Mouse (Mus musculus) brain, embryonic 14.5 days (tissue): ENCODE results near the gene Aox1. TPM values are rescaled to one million over a fixed set of nuclear protein-coding genes. Genes with fewer than 3 reads are reported as not detected.
"Not testable (repeated sequence)": the region's sequence is repeated elsewhere in the genome, so short reads cannot be mapped to it uniquely, and the experiment has no call there.

Source experiments
- DNase-seq: peaks from one replicate; pipeline ENCODE4 v3.0.0-alpha.2; 2011; ENCODE audit warnings: low read depth
- CTCF ChIP-seq: fragments of 200-500 bp; IDR thresholded peaks from 2 replicates; pipeline ENCODE4 v1.5.1; 2012; ENCODE audit warnings: inconsistent platforms, mild to moderate bottlenecking, moderate library complexity, borderline replicate concordance; ENCODE audit not compliant: insufficient read depth, insufficient read length; ENCODE audit errors: extremely low read depth
- POLR2A ChIP-seq: fragments of 200-500 bp; IDR thresholded peaks from 2 replicates; pipeline ENCODE4 v1.6.1; 2012; ENCODE audit warnings: mild to moderate bottlenecking, inconsistent platforms, borderline replicate concordance; ENCODE audit not compliant: poor library complexity, insufficient read depth, insufficient read length, severe bottlenecking; ENCODE audit errors: extremely low read depth
- polyA plus RNA-seq: library from polyadenylated mRNA; depleted of rRNA; stranded (reverse); fragments of >200 nt; gene quantifications from 2 replicates; pipeline ENCODE4 v1.2.3, GENCODE M21; 2012; rRNA removed

Gene Aox1
- polyA plus RNA-seq, result 0.29 and 0.44 TPM in 2 replicates

- DNase-seq, result peak; percentile 57
- TF ChIP-seq CTCF, result no peak
- no peak for TF ChIP-seq POLR2A
Observed at GRCm38 (mm10) chr1:58029636-58030117, at the start of gene Aox1. Gene Aox1 (plus strand): TSS chr1:58029931.

DNA sequence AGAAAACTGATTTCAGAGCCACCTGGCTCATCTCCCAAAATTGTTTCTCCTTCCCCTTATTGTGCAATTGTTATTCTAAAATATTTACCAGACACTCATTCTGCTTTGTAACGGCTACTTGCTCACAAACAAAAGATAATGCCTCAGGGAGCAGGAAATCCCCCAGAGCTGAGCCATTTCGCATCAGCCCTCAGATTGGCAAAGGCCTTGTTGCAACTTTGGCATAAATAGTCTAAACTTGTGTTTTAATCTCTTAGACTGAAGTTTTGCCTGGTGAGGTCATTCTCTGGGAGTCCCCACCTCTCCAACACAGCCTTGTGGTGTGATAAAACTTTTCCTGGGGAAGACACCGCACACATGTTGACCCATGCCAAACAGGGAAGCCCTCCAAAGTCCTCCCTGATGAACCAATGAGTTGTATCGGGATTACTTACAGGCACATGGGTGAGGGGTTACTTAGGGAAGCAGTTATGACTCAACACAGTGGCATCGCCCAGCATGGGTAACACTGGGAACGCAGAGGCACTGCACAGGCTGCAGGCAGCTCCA is 40.6 kb upstream of the Aox1 start:
- DNase-seq, result peak; percentile 30
- TF ChIP-seq POLR2A (no peak), CTCF (no peak)

- DNase-seq, result no peak
- TF ChIP-seq POLR2A, result no peak
- TF ChIP-seq CTCF, result no peak
Observed at GRCm38 (mm10) chr1:57991277-57991676, 38.5 kb upstream of the Aox1 start.

DNA sequence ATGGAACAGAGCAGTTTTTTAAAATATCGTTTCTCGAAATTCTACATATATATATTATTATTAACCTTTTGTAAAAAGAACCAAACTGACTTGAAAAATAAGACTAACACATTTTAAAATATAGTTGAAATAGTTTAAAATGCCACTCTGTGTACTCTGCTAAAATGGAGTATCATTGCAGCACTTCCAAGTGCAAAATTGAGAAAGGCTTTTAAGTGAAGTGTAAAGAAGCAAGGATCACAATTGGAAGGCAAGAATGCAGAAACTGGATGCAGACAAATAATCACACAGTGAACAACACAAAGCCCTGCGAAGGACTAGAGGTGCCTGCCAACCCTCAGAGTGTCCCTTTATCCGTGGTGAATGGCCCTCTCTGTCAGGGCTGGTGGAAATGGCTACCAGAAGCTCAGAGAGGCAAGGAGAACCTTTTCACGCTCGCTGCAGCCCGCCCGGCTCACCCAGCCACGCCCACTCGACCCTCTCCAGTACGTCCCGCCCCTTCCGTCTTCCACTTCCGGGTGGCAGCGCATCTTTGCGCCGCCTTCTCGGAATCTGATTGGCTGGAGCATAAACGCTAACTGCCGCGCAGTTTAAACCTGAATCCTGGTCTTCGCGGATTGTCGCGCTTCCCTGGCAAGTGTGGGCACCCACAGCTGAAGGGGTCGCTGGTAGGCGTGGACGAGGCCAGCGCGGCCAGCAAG is 34.1 kb upstream of the Aox1 start, which contains the start of gene Sgo2a:
Gene Sgo2a (plus strand): TSS at position 540 of the 701 bp plus-strand sequence.
- DNase-seq, result peak; percentile 99
- TF ChIP-seq CTCF, result no peak
- peak; percentile 79; the same call in 1 of the 2 replicates for TF ChIP-seq POLR2A

DNA sequence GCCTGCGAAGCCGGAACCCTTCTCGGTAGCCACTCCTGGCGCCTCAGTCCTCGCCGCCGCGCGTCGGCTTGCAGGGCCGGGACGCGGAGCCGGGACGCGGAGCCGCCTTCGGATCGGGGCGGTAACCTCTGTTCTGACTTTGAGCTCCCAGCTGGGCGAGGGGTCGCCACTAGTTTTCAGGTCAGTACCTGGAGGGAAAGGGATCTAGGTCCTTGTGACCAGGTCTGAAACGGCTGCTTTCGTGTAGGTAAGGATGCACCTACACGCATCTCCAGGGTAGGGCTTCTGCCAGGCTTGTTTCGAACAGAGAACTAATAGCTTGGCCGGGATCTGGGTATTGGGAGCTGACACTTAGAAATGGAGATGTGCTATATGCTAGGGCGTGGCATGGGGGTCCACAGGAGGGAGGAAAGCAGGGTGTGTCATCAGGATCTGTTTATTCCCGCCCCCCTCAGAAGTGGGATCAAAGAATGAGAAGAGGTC is 33.6 kb upstream of the Aox1 start:
- TF ChIP-seq CTCF (no peak), POLR2A (no peak)
- DNase-seq, result no peak

- no peak for DNase-seq
- TF ChIP-seq POLR2A (no peak), CTCF (no peak)
Observed at GRCm38 (mm10) chr1:57998146-57998545, 31.6 kb upstream of the Aox1 start.

DNA sequence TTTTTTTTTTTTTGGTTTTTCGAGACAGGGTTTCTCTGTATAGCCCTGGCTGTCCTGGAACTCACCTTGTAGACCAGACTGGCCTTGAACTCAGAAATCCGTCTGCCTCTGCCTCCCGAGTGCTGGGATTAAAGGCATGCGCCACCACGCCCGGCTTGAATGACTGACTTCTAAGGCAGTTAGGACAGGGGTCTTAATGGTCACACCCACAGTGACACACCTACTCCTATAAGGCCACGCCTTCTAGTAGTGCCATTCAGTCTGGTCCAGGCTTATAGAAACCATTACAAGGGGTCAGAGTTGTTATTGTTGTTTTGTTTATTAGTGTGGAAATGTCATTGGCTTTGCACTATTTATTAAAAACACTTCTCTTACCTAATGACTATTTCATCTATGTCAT is 23.3 kb upstream of the Aox1 start:
- not testable (repeated sequence) for DNase-seq

DNA sequence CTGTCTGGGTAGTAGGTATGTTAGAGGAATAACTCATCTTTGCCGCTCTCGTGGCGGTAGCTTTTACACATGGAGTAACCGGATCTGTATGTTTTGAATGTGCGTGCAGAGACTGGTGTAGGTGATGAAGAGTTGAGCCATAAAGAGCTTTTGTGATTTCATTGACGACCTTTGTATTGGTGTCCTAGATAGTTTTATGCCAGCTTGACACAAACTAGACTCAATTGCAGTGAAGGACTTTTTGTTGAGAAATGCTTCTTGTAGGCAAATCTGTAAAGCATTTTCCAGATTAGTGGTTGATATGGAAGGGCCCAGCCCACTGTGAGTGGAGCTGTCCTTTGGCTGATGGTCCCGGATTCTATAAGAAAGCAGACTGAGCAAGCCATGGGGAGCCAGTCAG is 10.9 kb upstream of the Aox1 start, which contains the start of gene Kctd18:
Gene Kctd18 (minus strand): TSS at position 101 of the 400 bp plus-strand sequence.
- TF ChIP-seq CTCF, result no peak
- no peak for TF ChIP-seq POLR2A

DNA sequence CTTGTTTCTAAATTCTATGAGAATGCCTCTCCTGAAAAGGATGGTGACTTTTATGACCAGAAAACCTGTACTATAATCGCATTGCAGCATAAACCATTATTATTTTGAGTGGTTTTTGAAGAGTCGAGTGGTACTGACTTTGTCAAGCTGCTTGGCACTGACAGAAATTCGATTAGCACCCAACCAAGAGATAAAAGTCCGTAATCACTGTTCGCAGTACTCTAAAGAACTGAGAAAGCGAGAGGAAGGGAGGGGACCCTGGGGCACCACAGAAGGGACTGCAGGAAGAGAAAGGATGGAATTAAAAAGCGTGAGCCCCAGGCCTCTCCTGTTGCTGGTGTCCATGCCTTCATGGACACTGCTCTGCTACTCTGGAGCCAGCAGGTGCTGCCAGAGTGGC is 2.0 kb upstream of the Aox1 start:
- TF ChIP-seq POLR2A (no peak), CTCF (no peak)
- DNase-seq, result no peak

More for the DNA sequence above, 10.9 kb upstream of the Aox1 start, which contains the start of gene Kctd18:
- DNase-seq, result no peak

DNA sequence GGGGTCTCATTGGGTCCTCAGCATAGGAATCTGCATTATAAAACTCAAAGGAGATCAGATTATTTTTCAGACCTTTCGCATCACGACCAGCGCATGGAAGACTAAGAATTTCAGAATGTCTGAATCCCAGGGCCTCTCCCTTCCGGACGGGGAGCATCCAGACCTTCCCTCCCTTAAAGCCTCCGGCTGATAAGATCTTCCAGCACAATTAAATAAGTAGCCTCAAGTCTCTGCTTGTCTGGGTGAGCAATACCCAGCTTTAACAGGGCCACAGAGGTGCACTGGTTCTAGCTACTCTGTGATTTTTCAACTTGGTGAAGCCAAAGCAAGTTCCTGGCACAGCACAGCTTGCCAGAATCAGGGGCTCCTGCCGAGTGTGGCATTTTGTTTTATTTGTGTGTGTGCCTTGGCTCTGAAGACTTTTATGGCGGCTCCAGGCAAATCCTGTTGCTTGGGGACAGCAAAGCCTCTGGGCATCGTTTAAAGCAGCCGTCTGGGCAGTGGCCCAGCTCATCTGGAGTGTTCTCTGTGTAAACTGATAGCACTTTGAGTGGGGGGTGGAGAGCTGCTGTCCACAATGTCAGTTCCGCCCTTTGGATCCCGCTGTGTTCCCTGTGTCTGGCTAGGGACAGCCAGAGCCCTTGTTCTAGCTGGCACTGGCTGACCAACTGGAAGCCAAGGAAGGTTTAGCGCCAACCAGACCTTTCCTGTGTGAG is 583 bp downstream of the Aox1 start:
- DNase-seq, result peak; percentile 86
- TF ChIP-seq POLR2A, result no peak
- no peak for TF ChIP-seq CTCF

DNA sequence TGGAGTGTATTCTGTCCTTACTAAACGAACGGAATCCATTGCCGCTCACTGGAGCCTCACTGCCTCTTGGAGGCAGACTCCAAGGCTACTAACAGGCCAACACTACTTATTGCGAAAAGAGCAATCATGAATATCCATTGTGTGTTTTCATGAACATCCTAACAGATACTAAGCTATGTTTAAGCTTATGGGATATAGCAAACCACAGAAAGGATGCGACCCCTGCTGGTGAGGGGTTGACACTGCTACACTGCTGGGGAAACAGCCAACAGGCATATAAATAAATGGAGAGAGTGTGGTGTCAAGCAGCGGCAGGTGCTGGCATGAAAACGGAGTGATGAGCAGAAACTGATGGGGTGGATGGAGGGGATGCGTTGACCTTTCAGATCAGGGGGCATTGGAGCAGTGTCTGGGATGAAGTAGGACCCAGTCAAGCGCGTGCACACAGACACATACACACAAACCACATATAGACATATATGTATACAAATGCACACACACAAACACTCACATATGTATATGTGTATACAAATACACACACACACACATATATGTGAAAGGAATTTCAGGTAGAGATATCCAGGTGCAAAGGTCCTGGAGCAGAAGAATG is 1.5 kb downstream of the Aox1 start:
- TF ChIP-seq POLR2A (no peak), CTCF (peak; percentile 80)
- DNase-seq, result peak; percentile 84

GRCm38 (mm10) chr1:58037306-58037705 is 7.6 kb downstream of the Aox1 start:
- not testable (repeated sequence) for DNase-seq
